Mouse (Mus musculus): Measurements from ENCODE around the gene Wnt10b. TPM values are rescaled to one million over a fixed set of nuclear protein-coding genes. Genes with fewer than 3 reads are reported as not detected.

Wnt10b gene
- polyA plus RNA-seq, 1 experiment from 2014 or later: 0.40 TPM

DNA sequence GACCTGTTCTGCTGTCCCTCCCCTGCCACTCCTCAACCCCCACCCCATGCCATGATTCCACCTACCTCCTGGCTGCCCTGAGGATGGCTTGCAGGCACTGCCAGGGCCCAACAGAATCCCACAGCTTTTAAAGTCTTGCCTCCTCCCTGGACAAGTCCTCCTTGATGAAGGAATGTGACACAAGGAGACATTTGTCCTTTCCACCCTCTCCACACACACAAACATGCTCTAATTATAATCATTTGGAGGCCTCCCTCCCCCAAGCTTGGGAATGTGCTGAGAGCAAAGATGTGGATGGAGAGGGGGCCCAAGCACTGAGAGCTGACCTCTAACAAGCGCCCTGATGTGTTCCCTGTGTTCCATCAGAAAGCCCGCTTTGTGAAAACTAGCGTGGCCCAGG, 31.4 kb upstream of the Wnt10b start, which contains the start of gene Ddn:
Gene Ddn, minus strand, starts transcription at position 101 of the 400 bp plus-strand sequence.
- WGBS: 62% methylated on average over 3 of the region's 3 CpGs

GRCm38 (mm10) chr15:98808651-98809134, 30.7 kb upstream of the Wnt10b start:
- H3K36me3 ChIP-seq (ENCODE audit: control insufficient read depth, insufficient read depth, low read length): peaks cover 4% of the 10 kb centered on the region
- H3K4me2 ChIP-seq: no peak overlapping the region
- no peak for DNase-seq (ENCODE audit: low spot score, missing footprints)
- H3K9me3 ChIP-seq (ENCODE audit: control insufficient read depth, low read length): no peaks in the 10 kb centered on the region
- peaks cover 19% of the 10 kb centered on the region for H3K4me1 ChIP-seq (ENCODE audit: control insufficient read depth, insufficient read depth, low read length)
- no peak overlapping the region for H3K4me3 ChIP-seq (ENCODE audit: low read depth, low read length)
- no peak overlapping the region for H3K27ac ChIP-seq (ENCODE audit: low read depth, low read length)
- 11% methylated on average over 6 of the region's 6 CpGs for WGBS
- H3K9ac ChIP-seq (ENCODE audit: low read length): peak overlapping the region; percentile 4; the same call in 1 of the 2 replicates
- no peak for ATAC-seq (ENCODE audit: low FRiP score)
- peaks cover 64% of the 10 kb centered on the region for H3K27me3 ChIP-seq (ENCODE audit: control insufficient read depth, insufficient read depth, low read length)

More for the DNA sequence above, 31.4 kb upstream of the Wnt10b start, which contains the start of gene Ddn:
- no peak within 1 kb of the TSS for H3K27ac ChIP-seq (ENCODE audit: low read depth, low read length)
- ATAC-seq (ENCODE audit: low FRiP score) (no peak), DNase-seq (ENCODE audit: low spot score, missing footprints) (no peak)
- H3K4me2 ChIP-seq: no peak within 1 kb of the TSS
- peaks cover 19% of the 10 kb centered on the region for H3K4me1 ChIP-seq (ENCODE audit: control insufficient read depth, insufficient read depth, low read length)
- H3K27me3 ChIP-seq (ENCODE audit: control insufficient read depth, insufficient read depth, low read length): peaks cover 57% of the 10 kb centered on the region
- no peaks in the 10 kb centered on the region for H3K9me3 ChIP-seq (ENCODE audit: control insufficient read depth, low read length)
- peaks cover 4% of the 10 kb centered on the region for H3K36me3 ChIP-seq (ENCODE audit: control insufficient read depth, insufficient read depth, low read length)
- H3K4me3 ChIP-seq (ENCODE audit: low read depth, low read length): no peak within 1 kb of the TSS
- peak within 1 kb of the TSS; percentile 4; the same call in 1 of the 2 replicates for H3K9ac ChIP-seq (ENCODE audit: low read length)

DNA sequence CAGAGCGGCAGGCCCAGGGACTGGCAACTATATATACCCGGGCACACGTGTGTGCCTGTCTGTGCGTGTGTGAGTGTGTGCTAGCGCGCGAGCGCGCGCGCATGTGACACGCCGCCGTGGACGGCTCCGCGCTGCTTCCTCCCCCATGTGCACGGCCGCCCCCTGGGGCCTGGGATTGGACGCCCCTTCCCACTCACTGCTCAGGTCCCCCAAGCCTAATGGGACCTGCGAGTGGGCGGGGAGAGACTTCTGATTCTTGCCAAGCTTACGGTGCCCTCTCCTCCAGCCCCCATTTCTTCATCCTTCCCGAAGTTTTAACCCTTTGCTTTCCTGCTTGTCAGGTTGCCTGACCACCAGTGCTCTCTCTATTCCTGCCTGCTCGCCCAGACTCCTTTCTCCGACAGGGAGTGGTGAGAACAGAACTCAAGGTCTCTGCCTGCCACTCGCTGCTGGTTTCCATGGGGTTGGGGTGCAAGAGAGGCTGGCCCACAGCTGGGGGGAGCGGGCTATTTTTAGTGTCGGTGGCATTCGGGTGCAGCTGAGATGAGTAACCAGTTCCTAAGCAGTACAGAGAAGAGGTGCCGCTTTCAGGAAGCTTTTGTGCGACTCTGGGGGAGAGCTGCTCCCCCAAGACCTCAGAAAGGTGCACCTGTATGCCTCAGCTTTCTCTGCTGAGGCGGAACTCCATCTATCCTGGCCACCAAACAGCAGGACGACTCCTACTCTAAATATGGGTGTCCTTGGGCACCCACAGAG, 30.1 kb upstream of the Wnt10b start:
- peaks cover 70% of the 10 kb centered on the region for H3K27me3 ChIP-seq (ENCODE audit: control insufficient read depth, insufficient read depth, low read length)
- DNase-seq (ENCODE audit: low spot score, missing footprints) (peak; percentile 92), ATAC-seq (ENCODE audit: low FRiP score) (no peak)
- 1% methylated on average over 34 of the region's 34 CpGs for WGBS
- peaks cover under 1% of the 10 kb centered on the region; the same call in 1 of the 2 replicates for H3K36me3 ChIP-seq (ENCODE audit: control insufficient read depth, insufficient read depth, low read length)
- peak overlapping the region; percentile 44 for H3K4me2 ChIP-seq
- H3K27ac ChIP-seq (ENCODE audit: low read depth, low read length): no peak overlapping the region
- H3K4me1 ChIP-seq (ENCODE audit: control insufficient read depth, insufficient read depth, low read length): peaks cover 19% of the 10 kb centered on the region
- H3K9me3 ChIP-seq (ENCODE audit: control insufficient read depth, low read length): no peaks in the 10 kb centered on the region
- H3K4me3 ChIP-seq (ENCODE audit: low read depth, low read length): peak overlapping the region; percentile 30
- peak overlapping the region; percentile 10; the same call in 1 of the 2 replicates for H3K9ac ChIP-seq (ENCODE audit: low read length)

GRCm38 (mm10) chr15:98806809-98807770, 29.1 kb upstream of the Wnt10b start:
- Histone ChIP-seq H3K9ac (ENCODE audit: low read length) (peak overlapping the region; percentile 22), H3K4me3 (ENCODE audit: low read depth, low read length) (peak overlapping the region; percentile 30), H3K4me2 (peak overlapping the region; percentile 44), H3K36me3 (ENCODE audit: control insufficient read depth, insufficient read depth, low read length) (no peaks in the 10 kb centered on the region), H3K27ac (ENCODE audit: low read depth, low read length) (no peak overlapping the region), H3K27me3 (ENCODE audit: control insufficient read depth, insufficient read depth, low read length) (peaks cover 80% of the 10 kb centered on the region), H3K4me1 (ENCODE audit: control insufficient read depth, insufficient read depth, low read length) (peaks cover 19% of the 10 kb centered on the region), H3K9me3 (ENCODE audit: control insufficient read depth, low read length) (no peaks in the 10 kb centered on the region)
- WGBS: 1% methylated on average over 53 of the region's 58 CpGs
- ATAC-seq (ENCODE audit: low FRiP score) (no peak), DNase-seq (ENCODE audit: low spot score, missing footprints) (peak; percentile 92)

DNA sequence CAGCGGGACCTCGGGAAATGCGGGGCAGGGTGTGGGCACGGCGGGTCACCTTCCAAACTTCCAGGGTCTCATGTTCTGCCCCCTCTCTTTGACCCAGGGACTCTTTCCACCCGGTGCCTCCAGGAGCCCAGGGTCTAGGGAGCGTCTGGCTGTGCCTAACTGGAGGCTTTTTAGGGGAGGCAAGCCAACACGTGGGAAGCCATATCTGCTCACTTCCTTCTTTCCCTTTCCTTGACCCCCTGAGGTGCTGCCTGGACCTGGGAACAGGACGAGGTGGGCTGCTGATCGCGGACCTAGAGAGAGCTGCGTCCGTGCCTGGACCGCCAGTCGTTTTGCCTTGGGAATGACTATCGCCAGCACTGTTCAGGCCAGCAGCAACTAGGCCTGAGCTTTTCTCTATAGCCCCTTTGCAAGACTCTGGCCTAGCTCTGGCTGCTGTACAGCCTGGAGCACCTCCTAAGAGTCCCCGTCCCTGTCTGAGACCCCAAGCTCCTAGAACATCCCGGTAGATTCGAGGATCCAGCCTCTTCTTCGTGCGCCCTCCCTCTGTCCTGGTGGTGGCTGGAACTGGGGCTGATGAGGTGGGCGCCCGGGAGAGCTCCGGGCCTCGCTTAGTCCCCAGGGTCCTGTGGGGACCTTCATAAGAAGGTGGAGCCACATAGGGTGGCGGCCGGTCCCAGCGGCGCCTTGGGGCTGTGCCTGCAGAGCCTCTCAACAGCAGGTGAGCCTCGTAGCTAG, 28.3 kb upstream of the Wnt10b start:
- Histone ChIP-seq H3K4me1 (ENCODE audit: control insufficient read depth, insufficient read depth, low read length) (peaks cover 19% of the 10 kb centered on the region), H3K36me3 (ENCODE audit: control insufficient read depth, insufficient read depth, low read length) (no peaks in the 10 kb centered on the region), H3K4me3 (ENCODE audit: low read depth, low read length) (peak overlapping the region; percentile 30), H3K4me2 (peak overlapping the region; percentile 55), H3K9ac (ENCODE audit: low read length) (peak overlapping the region; percentile 22), H3K27ac (ENCODE audit: low read depth, low read length) (no peak overlapping the region), H3K27me3 (ENCODE audit: control insufficient read depth, insufficient read depth, low read length) (peaks cover 88% of the 10 kb centered on the region), H3K9me3 (ENCODE audit: control insufficient read depth, low read length) (no peaks in the 10 kb centered on the region)
- WGBS: 3% methylated on average over 30 of the region's 30 CpGs
- peak; percentile 19; the same call in 1 of the 2 replicates for ATAC-seq (ENCODE audit: low FRiP score)
- peak; percentile 95 for DNase-seq (ENCODE audit: low spot score, missing footprints)

- DNase-seq (ENCODE audit: low spot score, missing footprints) (peak; percentile 97), ATAC-seq (ENCODE audit: low FRiP score) (peak; percentile 66)
- Histone ChIP-seq H3K27me3 (ENCODE audit: control insufficient read depth, insufficient read depth, low read length) (peaks cover 96% of the 10 kb centered on the region), H3K9ac (ENCODE audit: low read length) (peak overlapping the region; percentile 55), H3K4me1 (ENCODE audit: control insufficient read depth, insufficient read depth, low read length) (peaks cover 19% of the 10 kb centered on the region), H3K4me2 (peak overlapping the region; percentile 55), H3K9me3 (ENCODE audit: control insufficient read depth, low read length) (no peaks in the 10 kb centered on the region), H3K4me3 (ENCODE audit: low read depth, low read length) (peak overlapping the region; percentile 30), H3K36me3 (ENCODE audit: control insufficient read depth, insufficient read depth, low read length) (no peaks in the 10 kb centered on the region), H3K27ac (ENCODE audit: low read depth, low read length) (no peak overlapping the region)
- WGBS: under 1% methylated on average over 64 of the region's 64 CpGs
These were observed 27.5 kb upstream of the Wnt10b start for GRCm38 (mm10) chr15:98805324-98806040.

GRCm38 (mm10) chr15:98804054-98804453, 26.1 kb upstream of the Wnt10b start:
- ATAC-seq (ENCODE audit: low FRiP score) (peak; percentile 23; the same call in 1 of the 2 replicates), DNase-seq (ENCODE audit: low spot score, missing footprints) (peak; percentile 100)
- Histone ChIP-seq H3K9me3 (ENCODE audit: control insufficient read depth, low read length) (no peaks in the 10 kb centered on the region), H3K27ac (ENCODE audit: low read depth, low read length) (no peak overlapping the region), H3K4me1 (ENCODE audit: control insufficient read depth, insufficient read depth, low read length) (peaks cover 22% of the 10 kb centered on the region), H3K4me2 (no peak overlapping the region), H3K27me3 (ENCODE audit: control insufficient read depth, insufficient read depth, low read length) (peaks cover 99% of the 10 kb centered on the region), H3K4me3 (ENCODE audit: low read depth, low read length) (no peak overlapping the region), H3K9ac (ENCODE audit: low read length) (no peak overlapping the region), H3K36me3 (ENCODE audit: control insufficient read depth, insufficient read depth, low read length) (no peaks in the 10 kb centered on the region)
- 1% methylated on average over 32 of the region's 32 CpGs for WGBS

GRCm38 (mm10) chr15:98802926-98803325, 25.0 kb upstream of the Wnt10b start:
- 7% methylated on average over 8 of the region's 8 CpGs for WGBS
- no peaks in the 10 kb centered on the region for H3K36me3 ChIP-seq (ENCODE audit: control insufficient read depth, insufficient read depth, low read length)
- H3K4me1 ChIP-seq (ENCODE audit: control insufficient read depth, insufficient read depth, low read length): peaks cover 26% of the 10 kb centered on the region
- H3K4me2 ChIP-seq: no peak overlapping the region
- no peak overlapping the region for H3K4me3 ChIP-seq (ENCODE audit: low read depth, low read length)
- ATAC-seq (ENCODE audit: low FRiP score) (no peak), DNase-seq (ENCODE audit: low spot score, missing footprints) (no peak)
- H3K27ac ChIP-seq (ENCODE audit: low read depth, low read length): no peak overlapping the region
- no peaks in the 10 kb centered on the region for H3K9me3 ChIP-seq (ENCODE audit: control insufficient read depth, low read length)
- peaks cover 95% of the 10 kb centered on the region for H3K27me3 ChIP-seq (ENCODE audit: control insufficient read depth, insufficient read depth, low read length)
- no peak overlapping the region for H3K9ac ChIP-seq (ENCODE audit: low read length)
